Mouse (Mus musculus) myocyte (in vitro differentiated cells): ENCODE results near the gene Prpsap2.

Experiments used
- CEBPB ChIP-seq: IDR thresholded peaks from 2 replicates; pipeline ENCODE4 v1.6.1; 2011; ENCODE audit warnings: mild to moderate bottlenecking, moderate library complexity; ENCODE audit not compliant: poor library complexity, insufficient read depth, severe bottlenecking
- MAX ChIP-seq: IDR thresholded peaks from one replicate; pipeline ENCODE4 v1.6.1; 2011; ENCODE audit warnings: low read depth, mild to moderate bottlenecking, control low read depth
- POLR2A ChIP-seq: IDR thresholded peaks from one replicate; pipeline ENCODE4 v1.6.1; 2011; ENCODE audit warnings: low read depth, mild to moderate bottlenecking, control low read depth, moderate library complexity; ENCODE audit not compliant: insufficient read length

- TF ChIP-seq POLR2A, result no peak
- TF ChIP-seq CEBPB, result no peak
- no peak for TF ChIP-seq MAX
Observed at GRCm38 (mm10) chr11:61743768-61744167, 18.1 kb downstream of the Prpsap2 start.
